Mouse (Mus musculus): ENCODE results near the gene Ambra1. TPM values are rescaled to one million over a fixed set of nuclear protein-coding genes. Genes with fewer than 3 reads are reported as not detected.
A peak's percentile ranks its signal among the peaks of the same experiment; 100 is the strongest.

Gene Ambra1
- polyA plus RNA-seq, 1 experiment from 2014 or later, result 5.2 TPM

- Histone ChIP-seq H3K27me3 (peaks cover 64% of the 10 kb centered on the region), H3K4me3 (replicated peaks) (peak overlapping the region; percentile 85), H3K27ac (replicated peaks) (peak overlapping the region; percentile 75), H3K9me3 (replicated peaks) (no peaks in the 10 kb centered on the region), H3K4me1 (replicated peaks) (peaks cover 54% of the 10 kb centered on the region), H3K36me3 (replicated peaks) (0 out of 2 replicates have a peak, but pooled peaks cover 4% of the 10 kb centered on the region), H3K9ac (0 out of 2 replicates have a peak overlapping the region, but pooled peaks have one; percentile 11), H3K4me2 (peak overlapping the region; percentile 99)
- ATAC-seq (ENCODE audit: insufficient read depth), result no peak
- 8% methylated on average over 20 of the region's 20 CpGs for WGBS (ENCODE audit: insufficient replicate concordance)
Measured at GRCm38 (mm10) chr2:91965417-91965816, 235.5 kb downstream of the Ambra1 start.

GRCm38 (mm10) chr2:91966367-91966766, 236.4 kb downstream of the Ambra1 start:
- no peaks in the 10 kb centered on the region for H3K9me3 ChIP-seq (replicated peaks)
- no peaks in the 10 kb centered on the region for H3K36me3 ChIP-seq (replicated peaks)
- H3K27ac ChIP-seq (replicated peaks), result 0 out of 2 replicates have a peak overlapping the region, but pooled peaks have one; percentile 29
- no peak for ATAC-seq (ENCODE audit: insufficient read depth)
- peaks cover 73% of the 10 kb centered on the region for H3K27me3 ChIP-seq
- no peak overlapping the region for H3K4me2 ChIP-seq
- H3K4me1 ChIP-seq (replicated peaks), result peaks cover 54% of the 10 kb centered on the region
- WGBS (ENCODE audit: insufficient replicate concordance), result 50% methylated on average over 5 of the region's 5 CpGs
- no peak overlapping the region for H3K4me3 ChIP-seq (replicated peaks)
- no peak overlapping the region for H3K9ac ChIP-seq

- H3K4me1 ChIP-seq (replicated peaks), result peaks cover 48% of the 10 kb centered on the region
- H3K27ac ChIP-seq (replicated peaks), result no peak overlapping the region
- H3K4me2 ChIP-seq, result no peak overlapping the region
- no peak overlapping the region for H3K9ac ChIP-seq
- no peak overlapping the region for H3K4me3 ChIP-seq (replicated peaks)
- no peaks in the 10 kb centered on the region for H3K9me3 ChIP-seq (replicated peaks)
- peaks cover 89% of the 10 kb centered on the region for H3K27me3 ChIP-seq
- H3K36me3 ChIP-seq (replicated peaks), result no peaks in the 10 kb centered on the region
- WGBS (ENCODE audit: insufficient replicate concordance), result 38% methylated on average over 11 of the region's 11 CpGs
- no peak for ATAC-seq (ENCODE audit: insufficient read depth)
Measured at GRCm38 (mm10) chr2:91967962-91968361, 238.0 kb downstream of the Ambra1 start.

Small RNA genes within 50 kb of the gene (microRNA-seq; reads per million reads assigned to microRNA genes)
- gene Mir6999, result not detected

Other genes starting within 250 kb of the Ambra1 start
- gene Ckap5, start 203.4 kb upstream of the Ambra1 start, polyA plus RNA-seq (2015; fragmentation: Nextera tagmentation; extraction: Ambion mirVana), result 34.4 and 40.6 TPM in 2 replicates
- 365 and 498 TPM in 2 replicates for gene F2, start 93.7 kb upstream of the Ambra1 start, polyA plus RNA-seq (2015; fragmentation: Nextera tagmentation; extraction: Ambion mirVana)
- 2.8 and 2.9 TPM in 2 replicates for gene Zfp408, start 80.3 kb upstream of the Ambra1 start, polyA plus RNA-seq (2015; fragmentation: Nextera tagmentation; extraction: Ambion mirVana)
- gene Arhgap1, start 80.3 kb upstream of the Ambra1 start, polyA plus RNA-seq (2015; fragmentation: Nextera tagmentation; extraction: Ambion mirVana), result 42.5 and 43.7 TPM in 2 replicates
- gene Atg13, start 19.6 kb upstream of the Ambra1 start, polyA plus RNA-seq (2015; fragmentation: Nextera tagmentation; extraction: Ambion mirVana), result 13.4 and 14.1 TPM in 2 replicates
- 6.7 and 8.3 TPM in 2 replicates for gene Harbi1, start 19.3 kb upstream of the Ambra1 start, polyA plus RNA-seq (2015; fragmentation: Nextera tagmentation; extraction: Ambion mirVana)
- gene Chrm4, start 197.1 kb downstream of the Ambra1 start, polyA plus RNA-seq (2015; fragmentation: Nextera tagmentation; extraction: Ambion mirVana), result 0.13 TPM in 1 of 2 replicates, not detected in the other
- gene Mdk, start 202.2 kb downstream of the Ambra1 start, polyA plus RNA-seq (2015; fragmentation: Nextera tagmentation; extraction: Ambion mirVana), result 15.2 and 17.1 TPM in 2 replicates
- 0.89 and 1.1 TPM in 2 replicates for gene Gm9821, start 215.6 kb downstream of the Ambra1 start, polyA plus RNA-seq (2015; fragmentation: Nextera tagmentation; extraction: Ambion mirVana)
- 21.2 and 26.6 TPM in 2 replicates for gene Dgkz, start 245.7 kb downstream of the Ambra1 start, polyA plus RNA-seq (2015; fragmentation: Nextera tagmentation; extraction: Ambion mirVana)

Data from liver, embryonic 15.5 days (tissue).